Mouse (Mus musculus) MEL (cell line): Measurements from ENCODE around the gene Tex2. TPM values are rescaled to one million over a fixed set of nuclear protein-coding genes. Genes with fewer than 3 reads are reported as not detected.

Experiments used
- DNase-seq: peaks from one replicate; pipeline ENCODE4 v3.0.0; 2011; ENCODE audit warnings: low read depth, low spot score
- H3K27ac ChIP-seq: 2 replicates; pipeline ENCODE4 v1.5.1; 2012; ENCODE audit warnings: low read depth, mild to moderate bottlenecking, control low read depth, low read length, moderate library complexity; ENCODE audit not compliant: control insufficient read depth
- H3K27me3 ChIP-seq, 2 experiments: fragments of 150-350 bp in 1 of 2; sonication (generic) in 1 of 2; 2 replicates each; pipeline ENCODE4 v1.6.1; 2012; ENCODE audit warnings: low read length in 2 of 2, mild to moderate bottlenecking in 2 of 2, improper control_type of control experiment in 1 of 2, moderate library complexity in 1 of 2; ENCODE audit not compliant: insufficient read depth in 2 of 2, control insufficient read depth in 1 of 2
- H3K36me3 ChIP-seq, 2 experiments: 2 replicates each; pipeline ENCODE4 v1.6.1; 2012 to 2014; ENCODE audit warnings: low read length in 2 of 2, improper control_type of control experiment in 1 of 2, inconsistent platforms in 1 of 2, mild to moderate bottlenecking in 1 of 2; ENCODE audit not compliant: insufficient read depth in 2 of 2, control insufficient read depth in 1 of 2
- H3K4me1 ChIP-seq, 2 experiments: fragments of 150-350 bp in 1 of 2; sonication (generic) in 1 of 2; 2 replicates each; pipeline ENCODE4 v1.6.1; 2012; ENCODE audit warnings: low read length in 2 of 2, improper control_type of control experiment in 1 of 2, mild to moderate bottlenecking in 1 of 2; ENCODE audit not compliant: insufficient read depth in 2 of 2, control insufficient read depth in 1 of 2
- H3K4me3 ChIP-seq, 2 experiments: fragments of 150-350 bp in 1 of 2; sonication (generic) in 1 of 2; 2 replicates each; pipeline ENCODE4 v1.5.1; 2012; ENCODE audit warnings: low read depth in 2 of 2, low read length in 2 of 2, mild to moderate bottlenecking in 2 of 2, moderate library complexity in 2 of 2, control low read depth in 1 of 2, improper control_type of control experiment in 1 of 2; ENCODE audit not compliant: control insufficient read depth in 1 of 2, insufficient read depth in 1 of 2
- H3K79me2 ChIP-seq: 2 replicates; pipeline ENCODE4 v1.6.1; 2012; ENCODE audit warnings: mild to moderate bottlenecking, low read length, moderate library complexity; ENCODE audit not compliant: control insufficient read depth, poor library complexity, insufficient read depth
- H3K9ac ChIP-seq: 2 replicates; pipeline ENCODE4 v1.6.1; 2012; ENCODE audit warnings: low read depth, mild to moderate bottlenecking, control low read depth, low read length, moderate library complexity; ENCODE audit not compliant: control insufficient read depth, poor library complexity, severe bottlenecking
- H3K9me3 ChIP-seq: fragments of 150-350 bp; sonication (generic); replicated peaks from 2 replicates; pipeline ENCODE4 v1.6.1; 2012; ENCODE audit warnings: mild to moderate bottlenecking, low read length, improper control_type of control experiment, moderate library complexity; ENCODE audit not compliant: insufficient read depth
- BHLHE40 ChIP-seq: IDR thresholded peaks from 2 replicates; pipeline ENCODE4 v1.6.1; 2012; ENCODE audit warnings: low read depth, mild to moderate bottlenecking, inconsistent platforms, low read length, improper control_type of control experiment, borderline replicate concordance
- CTCF ChIP-seq, 3 experiments: IDR thresholded peaks in 2 of 3; conservative IDR thresholded peaks in 1 of 3; 2 replicates each; pipeline ENCODE4 v1.5.1; 2011 to 2012; ENCODE audit warnings: low read length in 3 of 3, low read depth in 2 of 3, mild to moderate bottlenecking in 2 of 3, improper control_type of control experiment in 1 of 3, inconsistent platforms in 1 of 3, mixed read lengths in 1 of 3, moderate library complexity in 1 of 3; ENCODE audit not compliant: control insufficient read depth in 1 of 3, insufficient read depth in 1 of 3, poor library complexity in 1 of 3, severe bottlenecking in 1 of 3
- ELF1 ChIP-seq: IDR thresholded peaks from 2 replicates; pipeline ENCODE4 v1.6.1; 2014; ENCODE audit warnings: low read depth, mild to moderate bottlenecking, inconsistent platforms, low read length, improper control_type of control experiment, moderate library complexity
- EP300 ChIP-seq, 2 experiments: IDR thresholded peaks; 2 replicates each; pipeline ENCODE4 v1.6.1; 2011; ENCODE audit warnings: improper control_type of control experiment in 2 of 2, low read length in 2 of 2, low read depth in 1 of 2, mild to moderate bottlenecking in 1 of 2
- GABPA ChIP-seq: IDR thresholded peaks from 2 replicates; pipeline ENCODE4 v1.6.1; 2012; ENCODE audit warnings: low read depth, mild to moderate bottlenecking, inconsistent platforms, low read length, improper control_type of control experiment, moderate library complexity
- GATA1 ChIP-seq: IDR thresholded peaks from 2 replicates; pipeline ENCODE4 v1.6.1; 2011; ENCODE audit warnings: low read depth, low read length, improper control_type of control experiment
- MAFK ChIP-seq: IDR thresholded peaks from 2 replicates; pipeline ENCODE4 v1.6.1; 2011; ENCODE audit warnings: low read depth, mild to moderate bottlenecking, low read length, improper control_type of control experiment, borderline replicate concordance
- MAX ChIP-seq: IDR thresholded peaks from 2 replicates; pipeline ENCODE4 v1.6.1; 2011; ENCODE audit warnings: low read length, improper control_type of control experiment
- MEF2A ChIP-seq: IDR thresholded peaks from 2 replicates; pipeline ENCODE4 v1.6.1; 2014; ENCODE audit warnings: low read depth, mild to moderate bottlenecking, inconsistent platforms, low read length, improper control_type of control experiment; ENCODE audit not compliant: poor library complexity, insufficient replicate concordance, severe bottlenecking; ENCODE audit errors: extremely low read depth
- MXI1 ChIP-seq: IDR thresholded peaks from 2 replicates; pipeline ENCODE4 v1.6.1; 2011; ENCODE audit warnings: mild to moderate bottlenecking, low read depth, low read length, improper control_type of control experiment
- NRF1 ChIP-seq: IDR thresholded peaks from 2 replicates; pipeline ENCODE4 v1.6.1; 2014; ENCODE audit warnings: low read depth, mild to moderate bottlenecking, inconsistent platforms, low read length, improper control_type of control experiment, moderate library complexity; ENCODE audit not compliant: poor library complexity, insufficient read depth, severe bottlenecking
- POLR2A ChIP-seq, 2 experiments: IDR thresholded peaks; 2 replicates each; pipeline ENCODE4 v1.6.1; 2011 to 2012; ENCODE audit warnings: low read length in 2 of 2, mild to moderate bottlenecking in 2 of 2, control low read depth in 1 of 2, improper control_type of control experiment in 1 of 2, low read depth in 1 of 2, moderate library complexity in 1 of 2; ENCODE audit not compliant: control insufficient read depth in 1 of 2, insufficient read depth in 1 of 2, poor library complexity in 1 of 2
- POLR2AphosphoS2 ChIP-seq: IDR thresholded peaks from 2 replicates; pipeline ENCODE4 v1.6.1; 2011; ENCODE audit warnings: low read length, improper control_type of control experiment
- RAD21 ChIP-seq: IDR thresholded peaks from 2 replicates; pipeline ENCODE4 v1.6.1; 2011; ENCODE audit warnings: mild to moderate bottlenecking, low read depth, low read length, improper control_type of control experiment
- SMC3 ChIP-seq: IDR thresholded peaks from 2 replicates; pipeline ENCODE4 v1.6.1; 2011; ENCODE audit warnings: low read depth, low read length, improper control_type of control experiment
- UBTF ChIP-seq: IDR thresholded peaks from 2 replicates; pipeline ENCODE4 v1.6.1; 2012; ENCODE audit warnings: low read depth, mild to moderate bottlenecking, inconsistent platforms, low read length, improper control_type of control experiment, moderate library complexity, borderline replicate concordance; ENCODE audit not compliant: insufficient read depth
- USF1 ChIP-seq: IDR thresholded peaks from 2 replicates; pipeline ENCODE4 v1.6.1; 2014; ENCODE audit warnings: low read depth, mild to moderate bottlenecking, inconsistent platforms, low read length, improper control_type of control experiment, moderate library complexity
- USF2 ChIP-seq, 2 experiments: IDR thresholded peaks; 2 replicates each; pipeline ENCODE4 v1.6.1; 2011 to 2012; ENCODE audit warnings: improper control_type of control experiment in 2 of 2, low read length in 2 of 2, borderline replicate concordance in 1 of 2, inconsistent platforms in 1 of 2, low read depth in 1 of 2, mild to moderate bottlenecking in 1 of 2; ENCODE audit not compliant: insufficient read depth in 1 of 2
- ZKSCAN1 ChIP-seq: IDR thresholded peaks from 2 replicates; pipeline ENCODE4 v1.6.1; 2012; ENCODE audit warnings: low read depth, mild to moderate bottlenecking, inconsistent platforms, low read length, improper control_type of control experiment, moderate library complexity
- ZMIZ1 ChIP-seq: IDR thresholded peaks from 2 replicates; pipeline ENCODE4 v1.6.1; 2012; ENCODE audit warnings: low read depth, mild to moderate bottlenecking, inconsistent platforms, low read length, improper control_type of control experiment, moderate library complexity
- polyA plus RNA-seq, 2 experiments: library from polyadenylated mRNA; stranded (reverse) in 1 of 2; unstranded in 1 of 2; fragments of >175 nt in 1 of 2; fragments of >200 nt in 1 of 2; gene quantifications; 2 replicates each; pipeline versions ENCODE4 v1.2.1 to v1.2.4; 2012; ENCODE audit warnings: low replicate concordance in 2 of 2, low read depth in 1 of 2; ENCODE audit not compliant: insufficient read length in 2 of 2, insufficient read depth in 1 of 2, missing spikeins in 1 of 2
- total RNA-seq: library from RNA; depleted of rRNA; stranded (reverse); fragments of 300-350 nt; gene quantifications from 2 replicates; pipeline ENCODE4 v1.2.3, GENCODE M21; 2012

Gene Tex2
- total and polyA plus RNA-seq, 3 experiments, result 13.7 to 24.8 TPM; not detected in 1

- no peak for TF ChIP-seq MXI1
- TF ChIP-seq CTCF (IDR thresholded peaks at IDR 0.05 in 2 of 3, conservative IDR thresholded peaks at IDR 0.05 in 1 of 3; ENCODE audit: control insufficient read depth in 1 of 3, insufficient read depth in 1 of 3, low read depth in 2 of 3, low read length in 3 of 3, poor library complexity in 1 of 3, severe bottlenecking in 1 of 3), result no peak
- no peak for TF ChIP-seq BHLHE40
- no peak for TF ChIP-seq GABPA
- no peak for TF ChIP-seq ZKSCAN1
- TF ChIP-seq USF1, result no peak
- TF ChIP-seq NRF1, result no peak
- TF ChIP-seq MAX, result no peak
- no peak for TF ChIP-seq USF2 (IDR thresholded peaks at IDR 0.05; ENCODE audit: borderline replicate concordance in 1 of 2, insufficient read depth in 1 of 2, low read depth in 1 of 2, low read length in 2 of 2)
- TF ChIP-seq UBTF, result no peak
- TF ChIP-seq RAD21, result no peak
- TF ChIP-seq POLR2AphosphoS2, result no peak
- no peak for TF ChIP-seq SMC3
- no peak for TF ChIP-seq ELF1
- no peak for TF ChIP-seq MEF2A
- no peak for TF ChIP-seq GATA1
- no peak for TF ChIP-seq MAFK
- Histone ChIP-seq H3K9me3 (no peaks in the 10 kb centered on the region), H3K79me2 (peaks cover 14% of the 10 kb centered on the region), H3K36me3 (peaks cover 0 to 14% of the 10 kb centered on the region in 2 experiments; a peak in 2 of 4 replicates), H3K4me1 (peaks cover 6 to 11% of the 10 kb centered on the region in 2 experiments; a peak in 3 of 4 replicates), H3K27ac (no peak overlapping the region), H3K4me3 (no peak overlapping the region), H3K9ac (no peak overlapping the region), H3K27me3 (no peaks in the 10 kb centered on the region)
- DNase-seq, result no peak
Measured at GRCm38 (mm10) chr11:106490057-106490456, 123.2 kb downstream of the Tex2 start.

GRCm38 (mm10) chr11:106489036-106489693 is 124.1 kb downstream of the Tex2 start:
- H3K9me3 ChIP-seq, result no peaks in the 10 kb centered on the region
- H3K27ac ChIP-seq, result no peak overlapping the region
- H3K36me3 ChIP-seq, result peaks cover 0 to 15% of the 10 kb centered on the region in 2 experiments; a peak in 2 of 4 replicates
- H3K4me1 ChIP-seq, result peaks cover 6 to 11% of the 10 kb centered on the region in 2 experiments; a peak in 3 of 4 replicates
- H3K9ac ChIP-seq, result no peak overlapping the region
- no peak for TF ChIP-seq SMC3
- TF ChIP-seq CTCF (IDR thresholded peaks at IDR 0.05 in 2 of 3, conservative IDR thresholded peaks at IDR 0.05 in 1 of 3; ENCODE audit: control insufficient read depth in 1 of 3, insufficient read depth in 1 of 3, low read depth in 2 of 3, low read length in 3 of 3, poor library complexity in 1 of 3, severe bottlenecking in 1 of 3), result no peak
- TF ChIP-seq EP300 (IDR thresholded peaks at IDR 0.05; ENCODE audit: low read depth in 1 of 2, low read length in 2 of 2), result no peak
- no peak for TF ChIP-seq MXI1
- no peak for TF ChIP-seq RAD21
- TF ChIP-seq ZMIZ1, result no peak
- no peak for TF ChIP-seq POLR2A (IDR thresholded peaks at IDR 0.05; ENCODE audit: control insufficient read depth in 1 of 2, insufficient read depth in 1 of 2, low read depth in 1 of 2, low read length in 2 of 2, poor library complexity in 1 of 2)
- no peak overlapping the region for H3K4me3 ChIP-seq
- H3K79me2 ChIP-seq, result peaks cover 14% of the 10 kb centered on the region
- DNase-seq, result no peak
- H3K27me3 ChIP-seq, result no peaks in the 10 kb centered on the region
